Mouse (Mus musculus): ENCODE results near the gene Tmub1. TPM values are rescaled to one million over a fixed set of nuclear protein-coding genes. Genes with fewer than 3 reads are reported as not detected.

Gene Tmub1
- total RNA-seq (2021): 10 to 100 TPM; 30.4 to 31.2 TPM
- long read RNA-seq, experiment 1, transcript Tmub1-201 (3 exons, 1,333 nt): major isoform, 42 of 44 reads
- long read RNA-seq, experiment 1, partial matches to known transcripts: 0 of 44 reads
- long read RNA-seq, experiment 1, other reads (novel, unspliced or antisense): 2 of 44 reads
- long read RNA-seq, experiment 2, transcript Tmub1-201 (3 exons, 1,333 nt): major isoform, 36 of 42 reads
- long read RNA-seq, experiment 2, partial matches to known transcripts: 4 of 42 reads
- long read RNA-seq, experiment 2, other reads (novel, unspliced or antisense): 2 of 42 reads

DNA sequence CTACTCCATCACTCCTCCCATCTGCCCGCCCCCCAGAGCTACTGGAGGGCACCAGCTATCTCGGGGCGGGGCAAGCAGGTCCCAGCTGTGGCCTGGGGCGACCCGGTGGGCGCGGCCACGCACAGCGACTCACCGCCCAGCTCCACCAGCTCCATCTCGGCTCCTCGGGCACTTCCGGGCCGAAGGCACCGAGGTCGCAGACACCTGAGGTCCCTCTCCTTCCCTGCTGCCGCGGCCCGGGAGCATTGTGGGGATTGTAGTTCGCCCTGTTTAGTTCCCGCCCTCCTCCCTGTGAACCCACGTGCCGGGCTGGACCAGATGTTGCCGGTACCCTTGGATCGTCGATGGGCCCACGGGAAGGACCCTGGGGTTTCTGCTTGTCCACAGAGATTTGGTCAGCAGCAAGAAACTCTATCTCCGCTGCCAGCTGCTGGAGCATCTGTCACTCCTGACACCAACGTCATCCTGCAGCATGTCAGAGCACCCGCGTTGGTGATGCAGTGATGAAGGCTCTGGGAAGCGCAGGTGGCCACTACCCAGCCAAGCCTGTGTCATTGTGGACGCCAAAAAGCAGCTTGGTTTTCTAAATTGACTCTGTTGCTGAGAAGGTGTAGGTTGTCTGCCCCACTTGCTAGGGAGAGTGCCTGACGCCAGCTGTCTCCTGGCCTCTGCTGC, at the start of gene Tmub1:
Gene Tmub1 (minus strand): TSS at position 231 of the 675 bp plus-strand sequence.
- peak; percentile 77 to 80 for DNase-seq (ENCODE audit: low spot score in 2 of 2)
- intact Hi-C loops (cut with DNase I): no loop called here

DNA sequence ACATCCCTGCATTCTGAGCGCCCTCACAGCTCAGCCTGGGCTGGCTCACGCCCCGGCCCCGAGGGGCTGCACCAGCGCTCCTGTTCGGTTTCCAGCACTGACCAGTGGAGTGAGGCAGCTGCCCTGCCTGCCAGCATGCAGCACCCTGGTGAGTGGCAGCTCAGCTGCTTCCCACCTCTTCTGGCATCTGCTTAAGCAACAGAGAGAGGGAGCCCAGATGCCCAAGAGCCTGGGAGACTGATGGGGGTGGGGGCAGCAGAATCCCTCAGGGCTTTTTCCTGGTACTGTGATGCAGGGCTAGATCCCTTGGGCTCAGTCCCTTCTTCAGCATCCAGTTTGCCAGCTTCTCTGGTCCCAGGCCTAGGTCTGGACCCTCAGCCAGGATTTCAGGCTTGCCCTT, 49.1 kb upstream of the Tmub1 start:
- intact Hi-C loops (cut with DNase I): no loop called here
- peak in 1 of 2 experiments; percentile 57 for DNase-seq (ENCODE audit: low spot score in 2 of 2)

DNA sequence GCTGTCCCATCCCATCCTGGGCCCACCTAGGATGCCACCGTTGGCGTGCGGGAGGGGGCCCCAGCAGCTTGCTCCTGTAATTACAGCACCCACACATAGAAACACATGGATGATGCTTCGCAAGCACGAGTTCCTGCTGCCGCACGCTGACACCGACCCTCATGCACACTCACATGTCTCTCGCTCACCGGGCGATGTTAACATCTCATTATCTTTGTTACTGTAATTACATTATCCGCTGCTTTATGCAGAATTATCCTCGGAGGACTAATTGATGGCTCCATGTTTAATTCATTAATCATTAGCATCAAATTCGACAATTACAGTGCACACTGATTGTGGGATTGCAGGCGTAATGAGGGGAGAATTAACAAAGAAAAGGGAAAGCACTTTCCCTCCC, 47.4 kb upstream of the Tmub1 start:
- DNase-seq (ENCODE audit: low spot score in 2 of 2): no peak
- intact Hi-C loops (cut with DNase I): no loop called here

DNA sequence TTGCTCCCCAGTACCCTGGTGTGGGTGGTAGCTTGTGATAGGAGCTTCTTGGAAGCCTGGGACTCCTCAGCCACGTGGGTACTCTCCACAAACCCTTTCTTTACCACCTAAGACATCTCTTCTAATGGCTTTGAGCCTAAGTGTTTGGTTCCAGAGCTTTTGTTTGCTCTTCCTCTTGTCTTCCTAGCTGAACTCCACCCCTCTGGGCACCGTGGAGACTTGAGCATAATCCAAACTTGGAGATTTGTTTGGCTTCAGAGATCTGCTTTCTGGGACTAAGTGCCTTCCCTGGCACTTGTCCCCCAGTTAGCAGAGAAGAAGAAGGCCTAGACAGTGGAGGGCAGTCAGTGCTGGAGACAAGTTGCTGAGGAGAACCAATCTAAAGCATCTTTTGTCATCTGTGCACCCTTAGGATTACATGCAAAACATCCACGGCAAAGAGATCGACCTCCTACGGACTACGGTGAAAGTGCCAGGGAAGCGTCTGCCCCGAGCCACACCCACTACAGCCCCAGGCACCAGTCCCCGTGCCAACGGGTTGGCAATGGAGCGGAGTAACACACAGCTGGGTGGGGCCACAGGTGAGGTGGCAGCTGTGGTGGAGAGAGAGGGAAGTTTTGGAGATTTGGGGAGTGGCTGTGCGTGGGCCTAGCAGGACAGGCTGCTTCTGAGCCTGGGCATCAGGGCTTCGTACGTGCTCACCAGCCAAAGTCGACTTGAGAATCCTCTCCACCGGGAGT, 45.1 kb upstream of the Tmub1 start:
- intact Hi-C loops (cut with DNase I): no loop called here
- no peak for DNase-seq (ENCODE audit: low spot score in 2 of 2)

DNA sequence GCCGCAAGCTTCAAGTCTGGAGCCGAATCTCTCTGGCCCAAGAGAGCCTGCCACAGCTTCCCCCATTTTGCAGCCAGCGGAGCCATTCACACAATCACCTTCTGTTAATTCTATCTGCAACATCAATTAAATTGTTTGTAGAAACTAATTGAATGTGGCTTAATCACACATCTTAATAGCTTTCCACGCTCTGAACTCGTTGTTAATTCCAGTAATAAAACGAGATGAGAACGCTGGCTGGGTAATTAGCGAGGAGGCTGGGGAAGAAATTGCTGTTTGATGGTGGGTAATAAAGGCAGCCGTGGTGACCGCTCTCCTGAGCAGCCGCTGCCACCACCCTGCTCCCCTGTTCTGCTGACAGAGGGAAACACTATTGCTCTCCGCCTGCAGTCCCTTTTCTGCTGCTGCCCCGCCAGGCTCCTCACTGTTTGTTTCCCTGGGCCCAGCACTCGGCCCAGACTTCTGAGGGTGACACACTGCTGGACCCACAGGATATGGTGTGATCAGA, 42.8 kb upstream of the Tmub1 start:
- DNase-seq (ENCODE audit: low spot score in 2 of 2): no peak
- intact Hi-C loops (cut with DNase I): no loop called here

DNA sequence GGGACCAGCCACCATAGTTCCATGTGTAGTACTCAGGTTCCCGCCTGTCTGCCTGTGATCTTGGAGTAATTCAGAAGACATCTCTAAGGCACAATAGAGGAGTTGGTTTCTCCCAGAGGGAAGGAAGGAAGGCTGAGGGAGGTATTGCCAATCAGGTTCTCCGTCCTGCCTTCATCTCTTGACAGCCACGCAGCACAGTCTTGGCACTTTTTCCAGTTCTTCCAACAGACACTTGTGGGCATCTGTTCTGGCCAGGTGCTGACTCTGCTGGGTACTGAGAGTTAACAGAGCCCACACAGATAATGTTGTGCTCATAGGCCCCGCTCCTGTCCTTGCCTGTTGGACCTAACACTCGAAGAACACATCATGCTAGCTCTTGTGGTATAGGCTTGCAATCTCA, 39.1 kb upstream of the Tmub1 start:
- intact Hi-C loops (cut with DNase I): no loop called here
- DNase-seq (ENCODE audit: low spot score in 2 of 2): no peak

DNA sequence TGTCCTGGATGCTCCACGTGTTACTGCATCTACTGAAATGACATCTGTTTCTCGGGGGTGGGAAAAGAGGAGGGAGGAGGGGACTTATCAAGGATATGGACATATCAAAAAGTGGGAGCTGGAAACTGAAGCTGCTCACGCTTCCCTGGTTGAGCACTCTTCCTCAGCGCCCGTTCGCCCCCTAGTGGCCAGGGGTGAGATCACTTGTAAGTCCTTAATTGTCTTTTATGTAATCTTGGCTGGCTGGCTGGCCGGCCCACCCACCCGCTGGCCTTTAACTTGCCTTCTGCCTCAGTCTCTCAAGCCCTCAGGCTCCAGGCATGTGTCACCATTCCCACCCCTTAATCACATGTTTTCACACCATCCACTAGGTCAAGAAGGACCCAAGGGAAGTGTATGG, 38.4 kb upstream of the Tmub1 start:
- intact Hi-C loops (cut with DNase I): no loop called here
- DNase-seq (ENCODE audit: low spot score in 2 of 2): peak; percentile 88 to 92

DNA sequence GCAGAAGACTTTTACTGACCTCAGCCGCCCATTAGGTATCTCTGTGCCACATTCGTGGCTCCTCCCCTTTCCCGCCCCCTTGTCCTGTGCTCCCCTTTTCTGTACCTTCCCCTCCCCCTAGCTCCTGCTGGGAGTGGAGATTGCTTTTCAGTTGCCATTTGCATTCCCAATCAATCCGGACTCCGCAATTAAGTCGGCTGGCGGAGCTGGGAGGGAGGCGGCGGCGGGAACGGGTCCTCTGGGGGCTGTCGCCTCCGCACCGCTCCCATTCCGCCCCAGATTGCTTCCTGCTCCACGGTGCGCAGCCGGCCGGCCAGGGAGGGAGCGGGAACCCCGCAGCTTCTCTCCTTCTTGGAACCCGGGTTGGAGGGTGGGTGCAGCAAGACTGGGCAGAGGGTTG, 37.3 kb upstream of the Tmub1 start:
- intact Hi-C loops (cut with DNase I): loop anchor here (5.0 kb wide), 1 partner anchor 112 kb away; no protein-coding TSS in a partner anchor
- no peak for DNase-seq (ENCODE audit: low spot score in 2 of 2)

DNA sequence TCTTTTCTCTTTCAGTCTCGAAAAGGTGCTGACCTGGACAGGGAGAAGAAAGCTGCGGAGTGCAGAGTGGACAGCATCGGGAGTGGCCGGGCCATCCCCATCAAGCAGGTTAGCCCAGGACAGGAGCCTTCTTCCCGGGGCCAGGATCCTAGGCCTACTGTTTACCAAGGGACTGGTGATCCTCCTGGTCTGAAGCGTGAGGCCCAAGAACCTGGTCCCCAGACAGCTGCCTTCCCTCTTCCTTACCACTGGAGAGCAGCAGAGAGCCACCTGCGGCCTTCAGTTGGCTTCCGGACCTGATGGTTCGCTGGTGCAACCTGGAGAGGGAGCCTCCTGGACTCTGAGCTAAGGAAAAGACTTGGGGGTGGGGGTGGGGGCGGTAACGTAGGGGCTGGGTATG, 35.7 kb upstream of the Tmub1 start:
- intact Hi-C loops (cut with DNase I): loop anchor here (2.0 to 5.0 kb wide), 2 partner anchors 47 to 114 kb away; no protein-coding TSS in a partner anchor
- peak; percentile 72 to 82 for DNase-seq (ENCODE audit: low spot score in 2 of 2)

DNA sequence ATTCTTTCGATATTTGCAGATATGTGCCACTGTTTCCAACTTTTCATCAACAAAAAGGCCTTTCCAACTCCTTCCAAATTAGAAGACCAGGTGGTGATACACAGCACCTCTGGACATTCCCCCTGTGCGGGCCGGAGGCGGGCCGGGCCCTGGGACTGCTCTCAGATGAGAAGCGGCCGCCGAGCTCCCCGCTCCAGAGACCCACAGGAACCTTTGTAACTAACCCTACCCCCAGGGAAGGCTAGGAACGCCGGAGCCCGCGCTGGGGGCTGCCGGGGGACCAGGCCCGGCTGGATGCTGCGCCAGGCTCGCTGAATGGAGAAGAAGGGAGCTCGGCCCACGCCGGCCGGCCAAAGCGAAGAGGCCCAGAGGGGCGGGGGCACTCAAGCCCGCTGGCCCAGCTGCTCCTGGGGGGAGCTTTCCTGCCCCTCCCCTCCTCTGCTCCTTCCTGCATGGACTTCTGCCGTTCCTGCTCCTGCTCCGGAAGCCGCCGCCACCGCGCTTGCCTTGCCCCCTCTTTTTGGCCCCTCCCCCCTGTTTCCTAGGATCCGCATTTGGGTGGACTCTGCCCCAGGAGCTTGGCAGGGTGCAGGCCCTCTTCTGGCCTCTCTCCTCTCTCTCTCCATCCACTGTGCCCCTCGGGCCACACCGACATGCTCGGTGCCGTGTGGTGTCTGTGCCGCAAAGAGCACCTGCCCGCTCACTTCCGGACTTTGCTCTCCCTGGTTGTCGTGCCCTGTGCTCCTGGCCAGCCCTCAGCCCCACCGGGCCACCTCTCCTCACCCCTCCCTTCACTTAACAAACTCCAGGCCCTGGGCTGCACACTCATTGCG, 34.8 kb upstream of the Tmub1 start:
- no peak for DNase-seq (ENCODE audit: low spot score in 2 of 2)
- intact Hi-C loops (cut with DNase I): loop anchor here (2.0 to 5.0 kb wide), 2 partner anchors 48 to 115 kb away; no protein-coding TSS in a partner anchor

DNA sequence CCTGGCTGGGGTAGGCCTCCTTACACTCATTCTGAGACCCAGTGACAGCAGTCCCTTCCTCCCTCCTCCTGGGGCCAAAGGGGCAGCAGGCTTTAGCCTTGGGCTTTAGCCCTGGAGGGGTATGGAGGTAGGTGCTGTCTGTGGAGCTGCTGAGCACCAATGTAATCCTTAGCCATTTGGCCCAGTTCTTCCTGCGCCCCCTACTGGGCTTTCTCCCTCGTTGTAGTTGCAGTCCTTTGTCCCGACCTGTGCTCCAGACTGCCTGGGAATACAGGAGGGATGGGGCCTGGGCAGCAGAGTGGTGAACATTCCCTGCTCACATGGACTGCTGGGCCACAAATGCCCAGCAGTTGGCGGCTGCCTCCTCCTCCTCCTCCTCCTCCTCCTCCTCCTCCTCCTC, 34.0 kb upstream of the Tmub1 start:
- DNase-seq (ENCODE audit: low spot score in 2 of 2): peak; percentile 63 to 72
- intact Hi-C loops (cut with DNase I): loop anchor here (2.0 to 5.0 kb wide), 2 partner anchors 49 to 116 kb away; no protein-coding TSS in a partner anchor

DNA sequence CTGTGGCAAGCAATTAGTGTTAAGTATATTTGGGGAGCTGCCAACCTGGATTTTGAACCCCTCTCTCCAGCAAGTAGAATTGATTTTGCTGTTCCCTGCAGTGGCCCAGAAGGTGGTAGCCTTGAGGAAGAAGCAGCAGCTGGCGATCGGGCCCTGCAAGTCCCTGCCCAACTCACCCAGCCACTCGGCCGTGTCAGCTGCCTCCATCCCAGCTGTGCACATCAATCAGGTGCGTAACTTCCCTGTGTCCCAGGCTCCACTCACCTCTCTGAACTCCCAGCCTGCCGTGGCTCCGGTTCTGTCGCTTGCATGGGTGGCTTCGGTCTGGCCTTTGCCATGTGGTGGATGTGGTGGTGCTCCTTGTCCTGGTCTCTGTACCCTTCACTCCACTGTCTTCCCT, 30.3 kb upstream of the Tmub1 start:
- intact Hi-C loops (cut with DNase I): no loop called here
- no peak for DNase-seq (ENCODE audit: low spot score in 2 of 2)

DNA sequence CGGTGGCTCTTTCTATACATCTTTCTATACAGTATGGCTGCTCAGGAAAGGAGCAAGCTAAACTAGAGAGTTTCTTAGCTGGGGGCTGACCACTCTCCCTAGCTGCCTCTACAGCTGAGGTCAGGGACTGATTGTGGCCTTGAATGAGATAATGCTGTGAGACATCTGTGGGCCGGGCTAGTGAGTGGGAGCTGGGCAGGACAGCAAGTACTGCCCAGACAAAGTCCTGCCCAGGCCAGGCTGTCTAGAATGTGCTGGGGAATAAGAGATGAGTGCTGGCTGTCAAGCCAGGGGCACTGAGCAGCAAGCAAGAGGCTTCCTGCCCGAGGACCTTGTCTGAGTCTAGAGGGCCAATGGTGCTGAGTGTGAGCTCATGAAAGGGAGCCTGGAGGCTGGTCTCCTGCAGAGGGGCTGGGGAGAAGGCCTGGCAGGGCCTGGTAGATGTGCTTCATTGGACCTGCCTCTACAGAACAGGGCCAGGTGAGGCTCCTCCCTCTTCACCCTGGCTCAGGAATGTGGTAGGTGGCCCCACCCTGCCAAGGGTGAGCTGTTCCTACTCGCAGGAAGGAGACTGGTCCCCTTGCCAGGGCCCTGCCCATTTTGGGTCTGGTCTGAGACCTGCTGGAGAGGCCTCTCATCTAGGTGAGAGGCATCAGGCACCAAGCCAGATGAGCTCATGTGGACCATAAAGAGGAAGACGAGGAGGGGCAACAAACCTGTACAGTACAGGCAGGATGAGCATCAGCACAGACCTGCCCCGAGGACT, 28.0 kb upstream of the Tmub1 start:
- DNase-seq (ENCODE audit: low spot score in 2 of 2): no peak
- intact Hi-C loops (cut with DNase I): no loop called here

DNA sequence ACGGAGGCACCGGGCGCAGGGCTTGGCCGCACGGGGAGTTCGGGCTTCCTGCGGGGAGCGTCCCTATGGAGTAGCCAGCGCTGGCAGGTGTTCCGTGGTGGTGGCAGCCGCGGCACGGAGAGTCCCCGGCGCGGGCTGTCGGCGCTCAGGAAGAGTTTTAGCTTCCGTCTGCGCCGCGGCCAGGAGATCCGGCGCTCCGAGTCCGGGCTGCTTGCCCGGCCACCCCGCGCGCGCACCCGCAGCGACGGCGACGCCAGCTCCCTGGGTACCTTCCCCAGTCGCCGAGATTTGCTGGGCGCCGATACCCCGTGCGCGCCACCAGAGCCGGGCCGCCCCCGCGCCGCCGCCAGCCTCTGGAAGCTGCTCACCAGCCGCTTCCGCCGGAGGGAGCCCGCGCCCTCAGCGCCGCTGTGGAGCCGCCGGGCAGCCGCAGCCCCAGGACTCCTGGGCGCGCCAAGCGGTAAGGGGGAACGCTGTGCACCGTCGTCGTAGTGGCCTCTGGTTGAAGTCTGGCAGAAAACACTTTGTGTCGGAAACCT, 27.1 kb upstream of the Tmub1 start:
- peak; percentile 63 to 75 for DNase-seq (ENCODE audit: low spot score in 2 of 2)
- intact Hi-C loops (cut with DNase I): no loop called here

DNA sequence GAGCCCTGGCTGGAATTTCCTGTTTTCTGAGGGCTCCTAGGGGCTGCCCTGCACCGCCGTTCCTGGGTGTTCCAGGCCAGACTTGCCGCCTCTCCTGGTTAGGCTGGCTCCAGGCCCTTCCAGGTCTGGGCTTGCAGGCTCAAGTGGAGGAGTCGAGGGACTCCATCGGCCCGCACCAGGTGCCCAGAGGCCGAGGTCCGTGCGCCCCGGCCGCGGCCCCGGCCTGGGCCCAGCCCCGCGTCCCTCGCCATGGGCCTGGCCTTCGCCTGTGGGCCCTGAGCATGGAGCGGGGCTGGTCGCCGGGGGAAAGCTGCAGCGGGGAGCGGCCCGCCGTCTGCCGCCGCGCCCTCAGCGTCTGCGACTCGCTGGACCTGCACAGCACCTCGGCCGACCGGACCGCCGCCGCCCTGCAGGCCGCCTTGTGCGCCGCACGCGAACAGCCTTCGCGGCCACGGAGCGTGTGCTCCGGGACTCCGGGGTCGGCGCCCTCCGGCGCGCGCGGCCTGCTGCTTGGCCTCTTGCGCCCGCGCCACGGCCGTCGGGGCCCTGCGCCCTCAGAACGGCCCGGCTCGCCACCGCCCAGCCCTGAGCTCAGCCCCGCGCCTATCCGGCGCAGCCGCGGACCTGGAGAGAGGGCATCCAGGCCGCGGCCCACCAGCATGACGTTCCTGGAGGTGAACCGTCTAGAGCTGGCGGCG, 26.5 kb upstream of the Tmub1 start:
- intact Hi-C loops (cut with DNase I): no loop called here
- no peak for DNase-seq (ENCODE audit: low spot score in 2 of 2)

DNA sequence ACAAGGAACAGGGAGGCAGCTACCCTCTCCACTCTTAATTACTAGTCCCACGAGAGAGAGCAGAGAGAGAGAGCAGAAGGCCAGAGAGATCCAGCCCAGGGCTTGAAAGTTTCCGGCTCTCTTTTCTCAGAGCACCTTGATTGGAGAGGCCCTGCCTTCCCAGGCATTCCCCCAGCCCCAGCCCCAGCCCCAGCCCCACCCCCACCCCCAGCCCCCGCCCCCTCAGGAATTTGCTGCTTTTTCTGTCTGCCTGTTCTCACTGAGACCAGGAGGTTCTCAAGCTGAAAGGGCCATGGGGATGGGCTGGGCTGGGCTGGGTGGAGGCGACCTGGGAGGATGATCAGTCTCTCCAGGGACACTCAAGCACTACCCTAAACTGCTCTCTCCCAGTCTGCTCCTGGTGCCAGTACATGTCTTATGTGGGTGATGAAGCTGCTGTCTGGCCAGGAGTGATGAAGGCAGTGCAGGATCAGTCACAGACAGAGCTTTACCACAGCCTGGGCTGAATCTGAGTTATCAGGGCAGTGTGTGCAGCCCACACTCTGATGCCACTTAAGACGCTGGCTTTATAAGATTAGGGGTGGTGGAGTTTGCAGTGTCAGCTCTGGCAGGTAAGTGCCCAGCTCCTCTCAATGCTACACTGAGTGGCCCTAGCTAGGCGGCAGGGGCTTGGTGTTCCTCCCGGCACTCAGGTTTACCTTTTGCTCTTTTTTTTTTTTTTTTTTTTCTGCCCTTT, 25.4 kb upstream of the Tmub1 start:
- intact Hi-C loops (cut with DNase I): no loop called here
- DNase-seq (ENCODE audit: low spot score in 2 of 2): no peak

DNA sequence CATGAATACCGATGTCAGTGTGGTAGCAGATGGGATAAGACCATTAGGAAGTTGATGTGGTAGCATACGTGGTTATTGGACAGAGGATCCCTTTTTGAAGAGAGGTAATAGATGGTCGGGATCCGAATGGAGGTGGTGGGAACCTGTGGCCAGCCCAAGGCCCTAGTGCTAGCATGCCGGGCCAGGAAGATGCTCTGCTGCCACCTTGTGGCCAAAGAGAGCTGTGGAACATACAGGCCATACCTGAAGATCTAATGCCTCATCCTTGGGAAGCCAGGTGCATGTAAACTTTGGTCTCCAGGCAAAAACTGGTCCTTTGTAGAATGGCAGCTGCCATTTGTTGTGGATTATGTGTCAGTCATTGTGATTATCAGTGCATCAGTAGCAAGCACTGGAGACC, 22.9 kb upstream of the Tmub1 start:
- DNase-seq (ENCODE audit: low spot score in 2 of 2): peak; percentile 66 to 83
- intact Hi-C loops (cut with DNase I): loop anchor here (1.0 kb wide), 1 partner anchor 54 kb away; no protein-coding TSS in a partner anchor
